Mouse (Mus musculus) natural killer cell, adult 2 months (primary cell): ENCODE data around the gene Akip1.

ENCODE experiments used
- DNase-seq, 2 experiments: peaks; one replicate each; pipeline ENCODE4 v3.0.0; 2022; ENCODE audit warnings: low spot score in 2 of 2

Gene Akip1

GRCm38 (mm10) chr7:109703190-109704015, at the start of gene Akip1, which contains the start of gene St5:
TSS of gene Akip1 (plus strand) at chr7:109703690.
TSS of gene St5 (minus strand) at chr7:109703605.
- peak; percentile 93 to 96 for DNase-seq

- no peak for DNase-seq
Measured at GRCm38 (mm10) chr7:109654871-109655270, 48.6 kb upstream of the Akip1 start.

- no peak for DNase-seq
Measured at GRCm38 (mm10) chr7:109657884-109658283, 45.6 kb upstream of the Akip1 start.

GRCm38 (mm10) chr7:109659278-109659677, 44.2 kb upstream of the Akip1 start:
- DNase-seq = no peak

- no peak for DNase-seq
Measured at GRCm38 (mm10) chr7:109662626-109663025, 40.9 kb upstream of the Akip1 start.

DNA sequence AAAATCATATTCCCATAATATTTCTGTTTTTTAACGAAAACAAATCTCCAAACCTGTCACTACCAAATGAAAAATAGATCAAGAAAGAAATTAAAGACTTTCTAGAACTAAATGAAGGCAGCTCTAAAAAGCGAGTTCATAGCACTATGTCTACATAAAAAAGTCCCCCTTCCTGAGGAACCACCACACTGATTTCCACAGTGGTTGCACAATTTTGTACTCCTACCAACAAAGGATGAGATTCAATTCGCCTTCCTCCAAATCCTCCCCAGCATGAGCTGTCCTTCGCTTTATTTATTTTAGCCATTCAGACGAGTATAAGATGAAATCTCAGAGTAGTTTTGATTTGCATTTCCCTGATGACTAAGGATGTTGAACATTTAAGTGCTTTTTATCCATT, 36.8 kb upstream of the Akip1 start:
- DNase-seq = no peak

- no peak for DNase-seq
Measured at GRCm38 (mm10) chr7:109669426-109670170, 33.9 kb upstream of the Akip1 start.

DNA sequence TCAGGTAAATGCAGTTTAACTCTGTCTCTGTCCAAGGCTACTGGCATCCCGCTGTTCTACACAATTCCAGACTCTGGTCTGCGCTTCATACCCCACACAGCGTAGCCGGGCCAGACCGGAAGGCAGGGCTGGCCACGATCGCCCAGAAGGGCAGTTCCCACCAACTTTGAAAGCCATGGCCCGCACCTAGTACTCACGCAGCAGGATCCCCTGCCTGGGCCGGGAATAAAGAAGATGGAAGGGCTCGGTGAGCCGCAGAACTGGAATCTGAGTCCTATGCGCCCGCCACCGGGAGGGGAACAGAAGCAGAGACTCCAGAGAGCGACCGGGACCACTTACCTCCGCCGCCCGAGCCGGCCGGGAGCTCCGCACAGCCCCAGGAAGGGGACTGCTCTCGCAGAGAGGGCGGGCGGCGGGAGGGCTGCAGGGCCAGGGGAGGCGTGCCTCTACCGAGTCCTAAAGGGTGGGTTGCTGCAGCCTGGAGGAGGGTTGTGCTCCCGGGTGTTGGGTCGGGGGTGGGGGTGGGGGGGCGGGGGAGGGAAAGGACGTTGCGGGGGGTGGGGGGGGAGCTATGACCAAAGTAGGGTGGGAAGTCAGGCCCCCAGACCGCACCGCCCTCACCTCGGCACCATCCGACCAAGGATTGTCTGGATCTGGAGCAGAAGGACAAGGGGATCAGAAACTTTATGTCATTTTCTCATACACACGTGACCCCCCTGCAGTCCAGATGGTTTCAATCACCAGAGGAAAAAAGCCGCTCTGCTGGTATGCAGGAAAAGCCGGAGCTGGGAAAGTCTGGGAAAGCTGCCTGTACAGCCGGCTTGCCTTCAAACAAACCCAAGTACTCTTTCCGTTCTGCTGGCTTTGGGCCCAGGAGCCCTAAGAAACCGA, 31.7 kb upstream of the Akip1 start:
- DNase-seq = peak in 1 of 2 experiments; percentile 1

DNA sequence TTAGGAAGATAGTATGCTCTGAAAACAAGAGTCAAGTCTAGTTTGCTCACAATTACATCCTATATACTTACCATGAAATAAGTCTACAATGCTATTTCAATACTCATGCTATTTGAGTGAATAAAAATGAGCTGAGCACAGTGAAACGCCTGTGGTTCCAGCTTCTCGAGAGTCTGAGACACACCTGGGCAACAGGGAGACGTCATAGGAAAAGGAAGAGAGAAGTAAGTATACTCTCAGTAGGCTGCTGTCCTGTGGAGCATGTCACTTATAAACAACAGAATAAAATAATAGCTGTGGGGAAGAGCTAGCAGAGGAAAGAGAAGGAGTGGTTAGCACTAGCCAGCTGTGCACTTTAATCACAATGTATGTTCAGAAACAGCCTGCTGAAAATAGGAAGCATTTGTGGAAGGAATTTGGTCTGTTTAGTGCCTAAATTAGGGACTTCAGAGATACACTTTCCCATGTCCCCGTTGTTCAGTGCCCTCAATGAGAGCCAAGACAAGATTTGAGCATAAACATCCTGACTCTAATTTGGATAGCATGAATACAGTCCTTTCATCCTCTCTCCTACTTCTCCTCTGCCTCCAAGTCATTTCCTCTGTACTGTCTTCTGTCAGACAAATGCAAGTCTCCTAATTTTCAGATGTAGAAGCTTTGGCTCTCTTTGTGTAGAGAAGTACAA, 28.4 kb upstream of the Akip1 start:
- DNase-seq = no peak

DNA sequence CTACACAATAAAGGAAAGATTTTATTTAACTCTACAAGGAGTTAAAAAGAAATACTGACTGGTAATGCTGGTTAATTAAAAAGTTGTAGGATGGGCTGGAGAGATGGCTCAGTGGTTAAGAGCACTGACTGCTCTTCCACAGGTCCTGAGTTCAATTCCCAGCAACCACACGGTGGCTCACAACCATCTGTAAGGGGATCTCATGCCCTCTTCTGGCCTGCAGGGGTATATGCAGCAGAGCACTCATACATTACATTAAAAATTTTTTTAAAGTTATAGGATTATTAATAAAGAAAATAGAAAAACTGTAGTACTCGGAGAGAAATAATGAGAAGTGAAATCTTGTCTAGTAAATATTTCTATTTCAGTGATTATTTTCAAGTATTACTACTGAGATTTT, 23.2 kb upstream of the Akip1 start:
- no peak for DNase-seq

GRCm38 (mm10) chr7:109680879-109681278, 22.6 kb upstream of the Akip1 start:
- DNase-seq = no peak

DNA sequence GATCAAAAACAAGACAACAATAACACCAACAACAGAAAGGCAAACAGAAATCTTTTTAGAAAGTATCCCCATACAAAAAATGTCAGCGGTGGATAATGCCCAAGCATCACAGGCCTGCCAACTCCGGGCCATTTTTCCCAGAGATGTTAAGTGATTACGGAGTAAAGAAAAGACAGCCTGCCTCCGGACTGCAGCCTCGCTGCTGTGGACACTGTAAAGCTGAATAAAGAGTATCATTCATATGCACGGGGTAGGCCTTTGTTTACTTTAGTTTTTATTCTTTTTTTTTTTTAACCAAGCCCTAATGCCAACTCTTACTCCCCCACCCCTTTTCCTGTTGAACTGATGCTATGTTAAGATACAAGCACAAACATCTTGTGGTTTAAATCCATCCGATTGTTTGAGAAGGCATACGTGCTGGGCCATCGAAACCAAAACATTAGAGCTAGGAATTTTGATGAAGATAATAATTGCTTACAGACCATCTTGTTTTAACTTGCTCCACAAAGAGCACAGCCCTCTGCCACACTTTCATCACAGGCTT, 16.8 kb upstream of the Akip1 start:
- no peak for DNase-seq

- DNase-seq = no peak
Measured at GRCm38 (mm10) chr7:109690101-109690500, 13.4 kb upstream of the Akip1 start.

DNA sequence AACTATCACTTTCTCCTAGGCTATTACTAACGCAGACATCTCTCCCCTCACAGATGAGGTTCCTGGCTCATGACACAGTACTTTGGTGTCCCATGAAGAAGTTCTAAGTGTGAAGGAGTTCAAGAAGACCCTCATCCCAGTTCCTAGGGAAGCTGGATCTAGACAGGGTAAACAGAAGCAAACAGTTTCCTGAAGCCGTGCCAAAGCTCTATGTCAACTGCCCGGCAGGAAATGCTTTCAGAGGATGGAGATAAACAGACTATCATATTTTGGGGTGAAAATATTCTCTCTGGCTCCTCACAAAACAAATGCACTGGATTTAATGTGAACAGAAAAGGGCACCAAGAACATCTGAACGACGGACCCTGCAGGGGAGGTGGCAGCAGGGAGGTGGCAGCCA, 12.5 kb upstream of the Akip1 start:
- no peak for DNase-seq

DNA sequence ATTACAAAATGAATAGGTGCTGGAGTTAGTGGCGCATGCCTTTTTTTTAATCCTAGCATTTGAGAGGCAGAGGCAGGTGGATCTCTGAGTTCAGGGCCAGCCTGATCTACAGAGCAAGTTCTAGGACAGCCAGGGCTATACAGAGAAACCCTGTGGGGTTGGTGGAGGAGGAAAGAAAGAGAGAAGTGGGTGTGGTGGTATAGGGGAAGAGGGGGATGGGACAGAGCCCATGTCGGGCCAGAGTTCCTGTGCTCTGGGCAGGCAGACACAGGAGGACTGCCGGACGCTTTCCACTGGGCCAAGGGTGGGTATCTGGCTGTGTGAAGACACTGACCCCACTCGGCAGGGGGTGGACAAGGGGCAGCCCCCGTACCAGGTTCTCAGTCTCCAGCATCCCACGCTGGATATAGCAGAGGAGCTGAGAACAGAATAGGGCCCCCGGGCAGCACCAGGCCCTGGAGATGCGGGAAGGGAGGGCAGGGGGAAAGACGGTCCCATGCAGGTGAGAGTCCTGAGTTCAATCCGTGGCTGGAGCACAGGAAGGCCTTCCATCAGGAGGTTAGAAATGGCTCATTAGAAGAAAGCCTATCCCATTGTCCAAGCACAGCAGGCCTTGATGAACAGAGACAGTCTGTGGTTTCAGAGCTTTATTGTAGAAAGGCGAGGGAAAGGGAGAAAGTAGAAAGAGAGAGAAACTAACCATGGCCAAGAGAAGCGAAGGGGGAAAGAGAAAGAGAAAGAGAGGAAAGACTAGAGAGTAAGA, 8.7 kb upstream of the Akip1 start:
- no peak for DNase-seq

DNA sequence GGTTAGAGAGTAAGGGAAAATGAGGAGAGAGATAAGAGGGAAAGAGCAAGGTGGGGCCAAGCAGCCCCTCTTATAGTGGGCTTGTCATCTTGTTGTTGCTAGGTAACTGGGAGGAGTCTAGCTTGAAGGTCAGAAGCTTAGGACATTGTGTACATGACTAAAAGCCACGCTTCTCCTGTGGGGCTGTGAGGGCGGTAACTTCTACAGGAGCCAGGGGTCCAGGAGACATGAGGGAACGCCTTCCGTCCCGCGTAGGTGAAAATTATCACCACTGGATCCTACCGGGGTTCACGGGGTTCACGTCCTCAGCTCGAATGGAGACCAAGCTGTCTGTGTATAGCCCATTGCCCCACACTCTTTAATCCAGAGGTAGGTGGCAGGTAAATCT, 8.2 kb upstream of the Akip1 start:
- DNase-seq = no peak

GRCm38 (mm10) chr7:109700213-109700612, 3.3 kb upstream of the Akip1 start:
- DNase-seq = no peak

- DNase-seq = no peak
Measured at GRCm38 (mm10) chr7:109702721-109703120, 769 bp upstream of the Akip1 start.

DNA sequence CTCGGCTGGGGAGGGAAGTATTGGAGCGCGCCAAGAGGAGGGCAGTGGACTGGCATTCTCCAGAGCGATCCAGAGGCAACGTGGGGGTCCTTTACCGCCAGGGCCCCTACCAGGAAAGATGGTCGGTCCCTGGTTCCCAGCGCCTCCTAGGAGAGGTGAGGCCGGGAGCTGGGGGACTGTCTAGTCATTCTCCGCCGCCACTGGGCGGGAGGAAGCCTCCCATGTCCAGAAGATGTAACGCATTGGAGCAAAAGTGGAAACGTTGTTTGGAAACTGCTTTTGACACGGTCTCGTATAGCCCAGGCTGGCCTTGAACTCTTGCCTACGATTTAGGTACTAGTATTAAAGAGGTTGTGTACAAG, 507 bp downstream of the Akip1 start:
- DNase-seq = peak in 1 of 2 experiments; percentile 5

DNA sequence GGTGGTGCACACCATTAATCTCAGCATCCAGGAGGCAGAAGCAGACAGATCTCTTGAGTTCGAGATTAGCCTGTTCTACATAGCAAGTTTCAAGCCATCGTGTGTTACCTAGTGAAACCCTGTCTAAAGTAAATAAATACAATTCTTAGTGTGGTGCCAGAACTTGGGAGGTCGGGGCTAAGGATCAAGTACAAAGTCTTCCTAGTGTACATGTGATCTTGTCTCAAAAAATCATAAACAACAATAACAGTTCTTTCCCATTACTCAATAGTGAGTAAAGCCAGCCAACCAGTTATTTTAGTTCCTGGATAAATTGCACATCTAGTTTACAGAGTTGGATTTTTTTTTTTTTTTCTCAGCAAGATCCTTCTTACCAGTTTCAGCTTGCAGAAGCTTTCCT, 971 bp downstream of the Akip1 start:
- DNase-seq = no peak
